Mouse (Mus musculus) spleen, postnatal 14 days (tissue): ENCODE data around the gene Samd13.

Source experiments
- DNase-seq, 2 experiments: peaks; one replicate each; pipeline ENCODE4 v3.0.0; 2021 to 2022; ENCODE audit warnings: low spot score in 2 of 2

Samd13 gene

GRCm38 (mm10) chr3:146616533-146617283 lies 68.7 kb downstream of the Samd13 start:
- DNase-seq = no peak

GRCm38 (mm10) chr3:146615496-146615895 lies 69.9 kb downstream of the Samd13 start, which contains the start of gene Dnase2b:
Dnase2b (minus strand) TSS chr3:146615596.
- no peak for DNase-seq

GRCm38 (mm10) chr3:146611821-146612220 lies 73.6 kb downstream of the Samd13 start:
- DNase-seq = no peak

- DNase-seq = no peak
Observed at GRCm38 (mm10) chr3:146611261-146611660, 74.1 kb downstream of the Samd13 start.

GRCm38 (mm10) chr3:146610322-146610721 lies 75.1 kb downstream of the Samd13 start:
- DNase-seq = no peak

GRCm38 (mm10) chr3:146607368-146607767 lies 78.0 kb downstream of the Samd13 start:
- DNase-seq = no peak

- DNase-seq = no peak
Observed at GRCm38 (mm10) chr3:146604647-146605046, 80.7 kb downstream of the Samd13 start.

- DNase-seq = no peak
Observed at GRCm38 (mm10) chr3:146602531-146602930, 82.9 kb downstream of the Samd13 start.

GRCm38 (mm10) chr3:146601205-146601604 lies 84.2 kb downstream of the Samd13 start:
- no peak for DNase-seq

GRCm38 (mm10) chr3:146599198-146599900 lies 86.0 kb downstream of the Samd13 start:
- DNase-seq = no peak

- no peak for DNase-seq
Observed at GRCm38 (mm10) chr3:146598411-146598810, 87.0 kb downstream of the Samd13 start.

GRCm38 (mm10) chr3:146596864-146597263 lies 88.5 kb downstream of the Samd13 start:
- DNase-seq = no peak

- no peak for DNase-seq
Observed at GRCm38 (mm10) chr3:146596387-146596786, 89.0 kb downstream of the Samd13 start.

GRCm38 (mm10) chr3:146595440-146595839 lies 90.0 kb downstream of the Samd13 start:
- DNase-seq = no peak
